Mouse (Mus musculus) midbrain, embryonic 16.5 days (tissue): ENCODE data around the gene Tln1. TPM values are rescaled to one million over a fixed set of nuclear protein-coding genes. Genes with fewer than 3 reads are reported as not detected.
A peak's percentile ranks its signal among the peaks of the same experiment; 100 is the strongest.
"Not testable (repeated sequence)": the region's sequence is repeated elsewhere in the genome, so short reads cannot be mapped to it uniquely, and the experiment has no call there.

Experiments
- ATAC-seq: fragments of 200-750 bp; cut with Nextera tagmentation; 2 replicates; pipeline ENCODE4 v1.8.0; 2017; ENCODE audit warnings: moderate TSS enrichment
- H3K27ac ChIP-seq: fragments of 300-500 bp; sonication (generic); 2 replicates; pipeline ENCODE4 v1.5.1; 2014; ENCODE audit warnings: mild to moderate bottlenecking, low read length, mixed read lengths
- H3K27me3 ChIP-seq: fragments of 300-500 bp; sonication (generic); 2 replicates; pipeline ENCODE4 v1.6.1; 2014; ENCODE audit warnings: low read depth, low read length, mixed read lengths; ENCODE audit not compliant: control insufficient read depth, insufficient read depth
- H3K36me3 ChIP-seq: fragments of 300-500 bp; sonication (generic); 2 replicates; pipeline ENCODE4 v1.6.1; 2014; ENCODE audit warnings: mild to moderate bottlenecking, low read length, moderate library complexity, mixed read lengths; ENCODE audit not compliant: control insufficient read depth, insufficient read depth
- H3K4me1 ChIP-seq: fragments of 300-500 bp; sonication (generic); 2 replicates; pipeline ENCODE4 v1.6.1; 2014; ENCODE audit warnings: mild to moderate bottlenecking, low read length, mixed read lengths; ENCODE audit not compliant: control insufficient read depth, insufficient read depth
- H3K4me2 ChIP-seq: fragments of 300-500 bp; sonication (generic); 2 replicates; pipeline ENCODE4 v1.6.1; 2014; ENCODE audit warnings: mild to moderate bottlenecking, low read length, mixed read lengths
- H3K4me3 ChIP-seq: fragments of 300-500 bp; sonication (generic); 2 replicates; pipeline ENCODE4 v1.5.1; 2014; ENCODE audit warnings: low read depth, mild to moderate bottlenecking, low read length, moderate library complexity, mixed read lengths
- H3K9ac ChIP-seq: fragments of 300-500 bp; sonication (generic); 2 replicates; pipeline ENCODE4 v1.6.1; 2014; ENCODE audit warnings: low read depth, low read length, mixed read lengths
- H3K9me3 ChIP-seq: fragments of 300-500 bp; sonication (generic); replicated peaks from 2 replicates; pipeline ENCODE4 v1.6.1; 2014; ENCODE audit warnings: mild to moderate bottlenecking, low read length, mixed read lengths; ENCODE audit not compliant: control insufficient read depth, poor library complexity, severe bottlenecking
- WGBS: fragments of 180-500 bp; shearing (Covaris S2); extraction: QIAGEN DNeasy Blood & Tissue Kit; methylation state at CpG from one replicate; pipeline ENCODE4 v1.1.7; 2014; 5-methylcytosine and 5-hydroxymethylcytosine counted together
- polyA plus RNA-seq: library from polyadenylated mRNA; unstranded; fragments of >200 nt; fragmentation: Nextera tagmentation; extraction: Ambion mirVana; gene quantifications from 2 replicates; pipeline ENCODE4 v1.2.1, GENCODE M21; 2015

Gene Tln1
- 59.3 and 62.9 TPM in 2 replicates for polyA plus RNA-seq

- Histone ChIP-seq H3K36me3 (peaks cover 21% of the 10 kb centered on the region), H3K4me1 (peaks cover 45% of the 10 kb centered on the region), H3K27me3 (no peaks in the 10 kb centered on the region), H3K27ac (peak within 1 kb of the TSS; percentile 95), H3K9me3 (no peaks in the 10 kb centered on the region), H3K9ac (peak within 1 kb of the TSS; percentile 86), H3K4me3 (peak within 1 kb of the TSS; percentile 62), H3K4me2 (peak within 1 kb of the TSS; percentile 87)
- peak; percentile 97 for ATAC-seq
- WGBS = under 1% methylated on average over 62 of the region's 62 CpGs
Measured at GRCm38 (mm10) chr4:43561997-43562768, at the start of gene Tln1, which contains the start of gene Creb3. Tln1 (minus strand) TSS chr4:43562691. Creb3 (plus strand) TSS chr4:43562332.

GRCm38 (mm10) chr4:43604751-43605685 lies 42.5 kb upstream of the Tln1 start:
- ATAC-seq = no peak
- Histone ChIP-seq H3K4me3 (no peak overlapping the region), H3K27me3 (no peaks in the 10 kb centered on the region), H3K36me3 (no peaks in the 10 kb centered on the region), H3K9me3 (no peaks in the 10 kb centered on the region), H3K4me1 (no peaks in the 10 kb centered on the region), H3K27ac (no peak overlapping the region), H3K9ac (no peak overlapping the region), H3K4me2 (no peak overlapping the region)
- WGBS = 81% methylated on average over 9 of the region's 9 CpGs

- H3K27me3 ChIP-seq = no peaks in the 10 kb centered on the region
- no peaks in the 10 kb centered on the region for H3K4me1 ChIP-seq
- no peaks in the 10 kb centered on the region for H3K9me3 ChIP-seq
- H3K4me2 ChIP-seq = no peak overlapping the region
- no peak overlapping the region for H3K9ac ChIP-seq
- H3K27ac ChIP-seq = no peak overlapping the region
- H3K4me3 ChIP-seq = no peak overlapping the region
- 54% methylated on average over 3 of the region's 3 CpGs for WGBS
- ATAC-seq = no peak
- no peaks in the 10 kb centered on the region for H3K36me3 ChIP-seq
Measured at GRCm38 (mm10) chr4:43604099-43604498, 41.6 kb upstream of the Tln1 start.

GRCm38 (mm10) chr4:43600195-43600934 lies 37.9 kb upstream of the Tln1 start:
- Histone ChIP-seq H3K27me3 (no peaks in the 10 kb centered on the region), H3K4me1 (no peaks in the 10 kb centered on the region), H3K36me3 (no peaks in the 10 kb centered on the region), H3K9ac (no peak overlapping the region), H3K4me3 (no peak overlapping the region), H3K4me2 (no peak overlapping the region), H3K9me3 (no peaks in the 10 kb centered on the region), H3K27ac (no peak overlapping the region)
- no peak for ATAC-seq
- 83% methylated on average over 9 of the region's 9 CpGs for WGBS

GRCm38 (mm10) chr4:43598650-43599380 lies 36.3 kb upstream of the Tln1 start:
- no peaks in the 10 kb centered on the region for H3K36me3 ChIP-seq
- no peaks in the 10 kb centered on the region for H3K9me3 ChIP-seq
- ATAC-seq = no peak
- H3K4me1 ChIP-seq = no peaks in the 10 kb centered on the region
- 93% methylated on average over 7 of the region's 7 CpGs for WGBS
- H3K4me2 ChIP-seq = no peak overlapping the region
- H3K4me3 ChIP-seq = no peak overlapping the region
- no peak overlapping the region for H3K27ac ChIP-seq
- H3K27me3 ChIP-seq = no peaks in the 10 kb centered on the region
- H3K9ac ChIP-seq = no peak overlapping the region

- Histone ChIP-seq H3K9me3 (no peaks in the 10 kb centered on the region), H3K4me2 (no peak overlapping the region), H3K27ac (no peak overlapping the region), H3K36me3 (no peaks in the 10 kb centered on the region), H3K9ac (no peak overlapping the region), H3K4me1 (no peaks in the 10 kb centered on the region), H3K4me3 (no peak overlapping the region), H3K27me3 (no peaks in the 10 kb centered on the region)
- no peak for ATAC-seq
- 84% methylated on average over 4 of the region's 4 CpGs for WGBS
Measured at GRCm38 (mm10) chr4:43598200-43598599, 35.7 kb upstream of the Tln1 start.

GRCm38 (mm10) chr4:43596597-43596996 lies 34.1 kb upstream of the Tln1 start:
- H3K9ac ChIP-seq, H3K4me3 ChIP-seq, H3K27ac ChIP-seq, H3K4me2 ChIP-seq, H3K36me3 ChIP-seq, H3K27me3 ChIP-seq, H3K4me1 ChIP-seq, ATAC-seq, H3K9me3 ChIP-seq: not testable (repeated sequence)
- 88% methylated on average over 2 of the region's 2 CpGs for WGBS

- Histone ChIP-seq H3K4me2 (no peak overlapping the region), H3K4me1 (no peaks in the 10 kb centered on the region), H3K4me3 (no peak overlapping the region), H3K9ac (no peak overlapping the region), H3K9me3 (no peaks in the 10 kb centered on the region), H3K36me3 (no peaks in the 10 kb centered on the region), H3K27me3 (no peaks in the 10 kb centered on the region), H3K27ac (no peak overlapping the region)
- no peak for ATAC-seq
- WGBS = 69% methylated on average over 3 of the region's 3 CpGs
Measured at GRCm38 (mm10) chr4:43593453-43593852, 31.0 kb upstream of the Tln1 start.
